Mouse (Mus musculus) spleen, adult 2 months (tissue): ENCODE results near the gene Etl4.

Experiments used
- CTCF ChIP-seq: fragments of 200-500 bp; IDR thresholded peaks from 2 replicates; pipeline ENCODE4 v1.5.1; 2011; ENCODE audit warnings: mild to moderate bottlenecking, inconsistent platforms; ENCODE audit not compliant: insufficient read depth, insufficient read length, insufficient replicate concordance; ENCODE audit errors: extremely low read depth
- POLR2A ChIP-seq: fragments of 200-500 bp; IDR thresholded peaks from 2 replicates; pipeline ENCODE4 v1.6.1; 2011; ENCODE audit warnings: low read depth, low read length, inconsistent platforms

- no peak for TF ChIP-seq CTCF
- TF ChIP-seq POLR2A = no peak
These were observed 40.4 kb upstream of the Etl4 start for GRCm38 (mm10) chr2:19869167-19869566.
